In the genomic region with DNA sequence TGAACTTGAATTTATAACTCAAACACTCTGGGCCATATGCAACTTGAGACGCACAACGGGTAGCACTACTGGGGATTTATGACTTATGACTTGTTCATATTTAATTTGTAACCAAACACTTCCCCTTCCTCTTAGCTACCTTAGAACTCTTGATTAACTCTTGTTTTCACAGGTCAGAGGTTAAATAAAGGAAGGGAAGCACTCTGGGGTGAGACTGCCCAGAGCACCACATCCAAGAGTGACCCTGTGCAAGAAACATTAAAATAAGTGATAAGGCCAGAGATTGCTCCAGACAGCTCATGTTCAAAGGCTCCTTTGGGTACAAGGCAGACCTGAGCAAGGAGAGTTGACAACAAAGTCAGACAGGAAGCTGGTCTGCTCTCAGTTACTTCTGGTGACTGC, we compare ENCODE assay signal across 13 mouse cellular contexts.
DNase-seq lines count a peak whose midpoint lies in the region; ATAC-seq lines count a peak whose summit lies in the region.
"Had no signal": no experiment of that assay in that cellular context is flagged by ENCODE, and none has a peak within 500 bp of the region (broad histone marks: within the 10 kb centered on the region; RNA-seq: fewer than 3 reads in every experiment).

No protein-coding gene starts in this region.

- 3% methylated on average over 2 of the region's 2 CpGs for WGBS in kidney, embryonic 14.5 days
- WGBS in limb, embryonic 13.5 days, result 6% methylated on average over 2 of the region's 2 CpGs

- no peak overlapping the region for H3K4me3 ChIP-seq in kidney, embryonic 14.5 days (ENCODE audit: low read length)
- no peak overlapping the region for H3K4me3 ChIP-seq in limb, embryonic 13.5 days
- H3K4me3 ChIP-seq: midbrain, embryonic 10.5 days; neural tube, embryonic 12.5 days had no signal

- no peaks in the 10 kb centered on the region for H3K9me3 ChIP-seq in kidney, embryonic 14.5 days (ENCODE audit: control insufficient read depth, low read length)
- no peaks in the 10 kb centered on the region; the same call in 1 of the 2 replicates for H3K9me3 ChIP-seq in limb, embryonic 13.5 days
- H3K9me3 ChIP-seq: midbrain, embryonic 10.5 days; neural tube, embryonic 12.5 days had no signal

- no peaks in the 10 kb centered on the region for H3K36me3 ChIP-seq in kidney, embryonic 14.5 days (ENCODE audit: control insufficient read depth, insufficient read depth, low read length)
- no peaks in the 10 kb centered on the region for H3K36me3 ChIP-seq in limb, embryonic 13.5 days
- H3K36me3 ChIP-seq: midbrain, embryonic 10.5 days; neural tube, embryonic 12.5 days had no signal

- DNase-seq in kidney, adult 9 months, result no peak
- peak; percentile 9 for DNase-seq in A20 (ENCODE audit: low read depth, low spot score)
- peak; percentile 35 for DNase-seq in embryo, embryonic 11.5 days (ENCODE audit: low read depth, low spot score)
- DNase-seq in heart, adult 11 months, result no peak
- DNase-seq in gastrocnemius, postnatal 14 days, result no peak
- DNase-seq: cerebellum, adult 2 months; thymus, postnatal 25 days had no signal

- H3K4me2 ChIP-seq in kidney, embryonic 14.5 days (replicated peaks; ENCODE audit: low read depth, low read length), result no peak overlapping the region
- H3K4me2 ChIP-seq in limb, embryonic 13.5 days (replicated peaks), result no peak overlapping the region
- H3K4me2 ChIP-seq: neural tube, embryonic 12.5 days had no signal

- intact Hi-C loops in gastrocnemius, postnatal 14 days (cut with DNase I; ENCODE audit: low total_unique reads), result no loop called here

- peak; percentile 89 for ATAC-seq in kidney, embryonic 14.5 days (ENCODE audit: low FRiP score, low TSS enrichment)
- ATAC-seq in limb, embryonic 13.5 days (ENCODE audit: low FRiP score, low read depth), result peak; percentile 28; the same call in 1 of the 2 replicates
- no peak for ATAC-seq in monocyte, adult 5-6 weeks (replicated peaks; ENCODE audit: insufficient number of reproducible peaks, low FRiP score, low TSS enrichment, poor library complexity, severe bottlenecking)
- ATAC-seq: forebrain, embryonic 16.5 days had no signal

- no peak overlapping the region for H3K9ac ChIP-seq in kidney, embryonic 14.5 days (ENCODE audit: low read depth, low read length)
- H3K9ac ChIP-seq in limb, embryonic 13.5 days, result no peak overlapping the region
- H3K9ac ChIP-seq: neural tube, embryonic 12.5 days had no signal

- peaks cover 3% of the 10 kb centered on the region; the same call in 1 of the 2 replicates for H3K27me3 ChIP-seq in kidney, embryonic 14.5 days (ENCODE audit: control insufficient read depth, insufficient read depth, low read length)
- no peaks in the 10 kb centered on the region for H3K27me3 ChIP-seq in limb, embryonic 13.5 days
- H3K27me3 ChIP-seq: neural tube, embryonic 12.5 days had no signal

- no peak overlapping the region for H3K27ac ChIP-seq in kidney, embryonic 14.5 days (ENCODE audit: low read depth, low read length)
- H3K27ac ChIP-seq in limb, embryonic 13.5 days, result no peak overlapping the region
- H3K27ac ChIP-seq: midbrain, embryonic 10.5 days; neural tube, embryonic 12.5 days had no signal

- H3K4me1 ChIP-seq in kidney, embryonic 14.5 days (ENCODE audit: control insufficient read depth, insufficient read depth, low read length), result 0 out of 2 replicates have a peak, but pooled peaks cover 8% of the 10 kb centered on the region
- H3K4me1 ChIP-seq in limb, embryonic 13.5 days, result peaks cover 30% of the 10 kb centered on the region
- H3K4me1 ChIP-seq: midbrain, embryonic 10.5 days; neural tube, embryonic 12.5 days had no signal

Comparison
In these comparisons a context has a peak if more than half of its experiments do, and no peak if none do; other contexts are left out.
1. DNase-seq: peak in A20 (single experiment) and embryo, embryonic 11.5 days (single experiment); none in kidney, adult 9 months (single experiment), heart, adult 11 months (single experiment) and gastrocnemius, postnatal 14 days (single experiment).